Mouse (Mus musculus): Measurements from ENCODE around the gene Ric1.

DNA sequence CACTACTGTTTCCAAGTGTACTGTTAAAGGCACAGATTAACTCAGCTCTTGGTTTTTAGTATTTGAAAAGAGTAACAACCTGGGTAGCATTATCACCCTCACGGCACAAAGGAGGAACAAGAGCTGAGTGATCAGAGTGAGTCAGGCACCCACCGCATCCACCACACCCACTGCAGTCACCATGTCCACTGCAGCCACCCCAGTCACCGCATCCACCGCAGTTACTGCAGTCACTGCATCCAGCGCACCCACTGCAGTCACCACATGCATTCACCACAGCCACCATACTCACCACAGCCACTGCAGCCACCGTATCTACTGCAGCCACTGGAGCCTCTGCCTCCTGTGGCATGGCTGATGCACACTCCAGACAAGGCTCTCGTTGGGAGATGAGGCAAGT, 12.2 kb upstream of the Ric1 start:
- TF ChIP-seq POLR2A (IDR thresholded peaks at IDR 0.05; ENCODE audit: insufficient read depth, low read length) (no peak), CTCF (IDR thresholded peaks at IDR 0.05; ENCODE audit: low read depth, low read length) (no peak), EP300 (IDR thresholded peaks at IDR 0.05; ENCODE audit: insufficient read depth, low read depth, low read length) (no peak)

All from ES-Bruce4 (cell line).